Mouse (Mus musculus): ENCODE data around the gene Gata2.
"Not testable (repeated sequence)": the region's sequence is repeated elsewhere in the genome, so short reads cannot be mapped to it uniquely, and the experiment has no call there.

The Gata2 gene

GRCm38 (mm10) chr6:88193433-88194052, at the start of gene Gata2:
Gata2 (plus strand) TSS chr6:88193891.
- no peak for DNase-seq (ENCODE audit: low spot score)

GRCm38 (mm10) chr6:88145793-88146192, 47.9 kb upstream of the Gata2 start:
- no peak for DNase-seq (ENCODE audit: low spot score)

GRCm38 (mm10) chr6:88146576-88146975, 47.1 kb upstream of the Gata2 start:
- no peak for DNase-seq (ENCODE audit: low spot score)

GRCm38 (mm10) chr6:88147411-88148003, 46.2 kb upstream of the Gata2 start:
- DNase-seq (ENCODE audit: low spot score) = no peak

- no peak for DNase-seq (ENCODE audit: low spot score)
Observed at GRCm38 (mm10) chr6:88151335-88151734, 42.4 kb upstream of the Gata2 start.

GRCm38 (mm10) chr6:88152127-88152705, 41.5 kb upstream of the Gata2 start:
- no peak for DNase-seq (ENCODE audit: low spot score)

GRCm38 (mm10) chr6:88152979-88153378, 40.7 kb upstream of the Gata2 start:
- DNase-seq (ENCODE audit: low spot score) = no peak

- not testable (repeated sequence) for DNase-seq (ENCODE audit: low spot score)
Observed at GRCm38 (mm10) chr6:88155614-88156013, 38.1 kb upstream of the Gata2 start.

- no peak for DNase-seq (ENCODE audit: low spot score)
Observed at GRCm38 (mm10) chr6:88158790-88159189, 34.9 kb upstream of the Gata2 start.

- DNase-seq (ENCODE audit: low spot score) = no peak
Observed at GRCm38 (mm10) chr6:88166054-88166453, 27.6 kb upstream of the Gata2 start.

GRCm38 (mm10) chr6:88174191-88174590, 19.5 kb upstream of the Gata2 start:
- DNase-seq (ENCODE audit: low spot score) = no peak

GRCm38 (mm10) chr6:88174676-88175075, 19.0 kb upstream of the Gata2 start:
- no peak for DNase-seq (ENCODE audit: low spot score)

GRCm38 (mm10) chr6:88184671-88185070, 9.0 kb upstream of the Gata2 start:
- DNase-seq (ENCODE audit: low spot score) = no peak

- no peak for DNase-seq (ENCODE audit: low spot score)
Observed at GRCm38 (mm10) chr6:88188148-88188547, 5.5 kb upstream of the Gata2 start.

GRCm38 (mm10) chr6:88189312-88190042, 4.2 kb upstream of the Gata2 start:
- peak; percentile 69 for DNase-seq (ENCODE audit: low spot score)

- DNase-seq (ENCODE audit: low spot score) = no peak
Observed at GRCm38 (mm10) chr6:88190043-88190309, 3.7 kb upstream of the Gata2 start.

GRCm38 (mm10) chr6:88190310-88191023, 3.2 kb upstream of the Gata2 start:
- no peak for DNase-seq (ENCODE audit: low spot score)

GRCm38 (mm10) chr6:88191024-88191365, 2.7 kb upstream of the Gata2 start:
- no peak for DNase-seq (ENCODE audit: low spot score)

- DNase-seq (ENCODE audit: low spot score) = no peak
Observed at GRCm38 (mm10) chr6:88191411-88192070, 2.1 kb upstream of the Gata2 start.

- DNase-seq (ENCODE audit: low spot score) = no peak
Observed at GRCm38 (mm10) chr6:88192756-88193155, 935 bp upstream of the Gata2 start.

- DNase-seq (ENCODE audit: low spot score) = no peak
Observed at GRCm38 (mm10) chr6:88194053-88194977, 624 bp downstream of the Gata2 start.

Measured in ovary, postnatal 10 days (tissue).